Mouse (Mus musculus) liver, adult 2 months (tissue): ENCODE measurements around the gene Zbtb43.

Experiments
- CTCF ChIP-seq: fragments of 200-500 bp; IDR thresholded peaks from 2 replicates; pipeline ENCODE4 v1.5.1; 2011; ENCODE audit warnings: low read depth, low read length, control low read depth
- POLR2A ChIP-seq: fragments of 200-500 bp; IDR thresholded peaks from 2 replicates; pipeline ENCODE4 v1.6.1; 2011; ENCODE audit warnings: low read length, control low read depth; ENCODE audit not compliant: insufficient read depth; ENCODE audit errors: extremely low read depth

- TF ChIP-seq POLR2A (no peak), CTCF (no peak)
These were observed 17.1 kb downstream of the Zbtb43 start for GRCm38 (mm10) chr2:33451038-33451978.
